Mouse (Mus musculus) adrenal gland, postnatal 14 days (tissue): ENCODE results near the gene Aspdh. TPM values are rescaled to one million over a fixed set of nuclear protein-coding genes. Genes with fewer than 3 reads are reported as not detected.

ENCODE experiments used
- DNase-seq: peaks from one replicate; pipeline ENCODE4 v3.0.0; 2021; ENCODE audit warnings: mixed read lengths
- total RNA-seq: library from RNA; stranded (reverse); gene quantifications from 2 replicates; pipeline ENCODE4 v1.2.3, GENCODE M21; 2021

The Aspdh gene
- total RNA-seq, 1 experiment from 2014 or later: 13.0 TPM

DNA sequence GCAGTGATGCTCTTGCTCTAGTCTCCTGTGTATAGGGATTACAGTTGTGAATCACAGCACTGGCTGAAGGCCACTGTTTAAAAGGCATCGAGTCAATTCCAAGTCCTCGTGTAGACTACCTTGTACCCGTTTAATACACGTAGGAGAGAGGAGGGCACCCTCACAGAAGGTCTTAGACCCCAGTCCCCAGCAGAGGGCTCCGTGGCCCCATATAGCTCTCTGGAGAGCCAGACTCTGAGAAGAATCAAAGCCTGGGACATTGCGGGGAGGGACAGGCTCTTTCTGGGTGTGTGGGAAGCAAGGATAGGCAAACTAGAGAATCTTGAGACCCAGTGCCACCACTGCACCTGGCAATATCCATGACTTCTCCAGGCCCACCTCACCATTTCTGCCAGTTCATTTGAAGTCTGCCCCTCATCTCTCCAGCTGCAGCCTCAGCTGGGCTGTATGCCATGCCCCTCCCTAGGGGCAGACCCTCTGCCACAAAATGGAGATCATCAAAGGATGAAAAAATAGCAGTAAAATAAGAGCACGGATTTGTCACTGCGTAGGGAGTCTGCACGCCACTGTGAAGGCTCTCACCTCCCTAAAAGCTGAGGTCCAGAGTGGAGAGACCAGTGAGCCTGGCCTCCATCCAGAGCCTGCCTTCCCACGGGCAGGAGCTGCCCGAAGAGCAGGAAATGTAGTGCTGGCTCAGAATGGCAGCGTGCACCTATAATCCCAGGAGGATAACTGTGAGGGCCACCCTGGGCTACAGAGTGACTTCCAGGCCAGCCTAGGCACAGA lies 18.9 kb upstream of the Aspdh start:
- DNase-seq: no peak

DNA sequence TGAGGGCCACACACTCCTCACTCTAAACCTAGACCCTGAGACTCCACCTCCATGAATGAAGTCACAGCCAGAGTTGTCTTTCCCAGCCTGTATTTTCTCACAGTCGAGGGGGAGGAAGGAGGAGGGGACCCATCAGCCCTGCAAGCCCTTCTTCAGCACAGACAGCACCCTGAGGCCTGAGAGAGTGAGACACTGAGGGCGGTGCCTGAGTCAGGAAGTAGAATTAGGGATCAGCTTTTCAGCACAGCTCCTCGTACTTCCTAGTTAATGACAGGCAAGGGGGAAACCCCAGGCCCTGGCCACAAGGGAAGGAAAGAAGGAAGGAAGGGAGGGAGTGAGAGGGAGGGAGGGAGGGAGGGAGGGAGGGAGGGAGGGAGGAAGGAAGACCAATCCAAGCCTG lies 11.9 kb upstream of the Aspdh start:
- no peak for DNase-seq

- no peak for DNase-seq
Observed at GRCm38 (mm10) chr7:44456302-44456701, 8.9 kb upstream of the Aspdh start.

- DNase-seq: no peak
Observed at GRCm38 (mm10) chr7:44460067-44460466, 5.1 kb upstream of the Aspdh start.

- DNase-seq: no peak
Observed at GRCm38 (mm10) chr7:44460767-44461502, 4.3 kb upstream of the Aspdh start.

DNA sequence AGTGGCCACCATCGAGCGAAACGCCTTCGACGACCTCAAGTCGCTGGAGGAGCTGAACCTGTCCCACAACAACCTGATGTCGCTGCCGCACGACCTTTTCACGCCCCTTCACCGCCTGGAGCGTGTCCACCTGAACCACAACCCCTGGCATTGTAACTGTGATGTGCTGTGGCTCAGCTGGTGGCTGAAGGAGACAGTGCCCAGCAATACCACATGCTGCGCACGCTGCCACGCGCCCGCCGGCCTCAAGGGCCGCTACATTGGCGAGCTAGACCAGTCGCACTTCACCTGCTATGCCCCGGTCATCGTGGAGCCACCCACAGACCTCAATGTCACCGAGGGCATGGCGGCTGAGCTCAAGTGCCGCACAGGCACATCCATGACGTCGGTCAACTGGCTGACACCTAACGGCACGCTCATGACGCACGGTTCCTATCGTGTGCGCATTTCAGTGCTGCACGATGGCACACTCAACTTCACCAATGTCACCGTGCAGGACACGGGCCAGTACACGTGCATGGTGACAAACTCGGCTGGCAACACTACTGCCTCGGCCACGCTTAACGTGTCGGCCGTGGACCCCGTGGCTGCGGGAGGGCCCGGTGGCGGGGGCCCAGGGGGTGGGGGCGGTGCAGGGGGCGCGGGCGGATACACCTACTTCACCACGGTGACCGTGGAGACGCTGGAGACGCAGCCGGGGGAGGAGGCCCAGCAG lies 3.5 kb upstream of the Aspdh start:
- no peak for DNase-seq

- DNase-seq: peak; percentile 74
Observed at GRCm38 (mm10) chr7:44462218-44463055, 2.8 kb upstream of the Aspdh start.

DNA sequence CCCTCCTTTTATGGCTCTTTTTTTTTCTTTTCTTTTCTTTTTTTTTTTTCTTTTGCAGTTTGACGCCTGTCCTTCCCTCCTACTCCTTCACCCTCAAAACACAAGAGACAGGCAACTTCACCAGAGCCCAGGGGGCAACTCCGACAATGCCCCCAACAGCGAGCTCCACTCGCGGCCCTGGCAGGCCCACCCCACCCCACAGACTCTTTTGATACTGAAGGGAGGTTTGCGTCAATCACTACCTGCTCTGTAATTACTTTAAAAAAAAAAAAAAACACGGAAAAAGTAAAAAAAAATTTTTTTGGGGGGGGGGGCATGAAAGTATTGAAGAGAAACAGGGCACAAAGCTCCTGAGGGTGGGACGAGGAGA lies 2.1 kb upstream of the Aspdh start:
- DNase-seq: no peak

DNA sequence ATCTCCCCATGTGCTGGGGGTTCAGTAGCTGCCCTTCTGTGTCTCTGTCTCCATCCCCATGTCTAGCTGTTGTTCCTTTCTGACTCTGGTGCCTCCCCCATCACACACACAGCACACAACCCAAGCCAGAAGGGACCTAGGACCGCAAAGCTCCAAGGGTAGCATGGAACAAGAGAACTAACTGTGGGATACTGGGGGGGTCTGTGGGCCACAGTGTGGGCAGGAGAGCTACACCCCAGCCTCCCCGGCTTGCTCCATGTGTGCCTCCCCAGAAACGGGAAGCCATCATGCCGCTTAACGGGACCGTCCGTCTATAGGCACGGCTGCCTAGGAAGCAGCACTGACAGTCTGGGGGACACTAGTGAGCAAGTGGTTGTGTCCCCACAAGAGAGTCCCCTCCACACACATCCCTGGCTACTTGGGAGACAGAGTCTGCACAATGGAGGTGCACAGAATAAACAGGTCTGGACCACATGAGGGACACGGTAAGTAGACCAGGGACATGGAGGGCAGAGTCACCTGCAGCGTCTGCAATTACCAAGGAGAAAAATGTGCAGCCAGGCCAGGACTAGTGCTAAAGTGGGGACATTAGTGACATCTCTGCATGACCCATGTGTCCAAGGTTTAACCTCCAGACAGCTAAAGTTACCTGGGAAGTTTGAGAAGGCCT lies 1.5 kb upstream of the Aspdh start:
- DNase-seq: no peak

DNA sequence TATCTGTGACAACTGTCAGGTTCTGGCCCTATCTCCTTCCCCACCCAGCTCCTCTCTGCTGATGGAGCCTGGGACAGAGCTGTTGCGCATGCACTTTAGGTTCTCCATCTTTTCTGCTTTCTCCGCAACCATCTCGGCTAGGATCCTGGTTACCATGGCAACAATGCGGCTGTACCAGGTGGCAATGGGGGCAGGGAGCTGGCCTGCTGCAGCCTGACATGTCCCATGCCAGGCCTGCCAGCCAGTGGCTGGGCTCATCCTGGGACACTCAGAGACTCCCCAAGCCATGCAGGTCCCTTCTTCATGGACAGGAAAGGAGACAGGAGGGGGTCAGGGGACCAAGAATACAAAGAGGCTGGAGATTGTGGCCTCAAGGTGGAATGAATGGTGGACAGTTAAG lies 680 bp upstream of the Aspdh start:
- no peak for DNase-seq

GRCm38 (mm10) chr7:44466006-44466887 lies 1.1 kb downstream of the Aspdh start:
- DNase-seq: no peak

DNA sequence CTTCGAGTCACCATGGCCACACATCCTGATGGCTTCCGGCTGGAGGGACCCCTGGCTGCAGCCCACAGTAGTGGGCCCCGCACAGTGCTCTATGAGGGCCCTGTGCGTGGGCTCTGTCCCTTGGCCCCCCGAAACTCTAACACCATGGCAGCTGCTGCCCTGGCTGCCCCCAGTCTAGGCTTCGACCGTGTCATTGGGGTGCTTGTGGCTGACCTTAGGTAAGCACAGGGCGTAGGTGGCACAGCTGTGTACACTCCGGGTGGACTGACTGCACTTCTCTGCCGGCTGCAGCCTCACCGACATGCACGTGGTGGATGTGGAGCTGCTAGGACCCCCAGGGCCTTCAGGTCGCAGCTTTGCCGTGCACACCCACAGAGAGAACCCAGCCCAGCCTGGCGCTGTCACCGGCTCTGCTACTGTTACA lies 1.7 kb downstream of the Aspdh start:
- no peak for DNase-seq

DNA sequence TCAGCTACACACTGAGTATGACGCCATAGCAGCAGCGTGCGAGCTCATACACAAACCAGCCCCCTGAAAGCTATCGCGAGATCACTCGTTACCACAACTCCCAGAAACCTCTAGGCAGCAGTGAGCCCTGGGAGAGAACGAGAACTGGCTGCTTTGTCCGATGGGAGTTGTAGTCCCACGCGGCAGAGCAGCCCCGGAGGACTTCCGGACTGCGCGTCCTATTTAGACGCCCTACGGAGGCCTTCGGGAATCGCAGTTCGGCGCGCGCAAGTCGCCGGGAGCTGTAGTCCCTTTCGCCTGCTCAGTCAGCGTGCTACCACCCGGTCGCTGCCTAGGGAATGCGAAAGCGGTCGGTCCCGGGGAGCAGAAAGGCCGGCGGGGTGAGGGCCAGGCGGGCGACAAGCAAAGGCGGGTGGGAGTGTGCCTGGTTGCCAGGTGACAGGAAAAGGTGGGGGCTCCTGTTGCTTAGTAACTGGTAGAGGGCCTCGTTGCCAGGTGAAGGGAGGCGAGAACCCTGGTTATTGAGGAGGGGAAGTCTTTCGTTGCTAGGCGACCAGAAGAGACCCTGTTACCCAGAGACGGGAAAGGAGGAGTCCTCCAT lies 2.7 kb downstream of the Aspdh start, which contains the start of gene Josd2:
TSS of gene Josd2 (plus strand) at position 170 of the 601 bp plus-strand sequence.
- peak; percentile 95 for DNase-seq

DNA sequence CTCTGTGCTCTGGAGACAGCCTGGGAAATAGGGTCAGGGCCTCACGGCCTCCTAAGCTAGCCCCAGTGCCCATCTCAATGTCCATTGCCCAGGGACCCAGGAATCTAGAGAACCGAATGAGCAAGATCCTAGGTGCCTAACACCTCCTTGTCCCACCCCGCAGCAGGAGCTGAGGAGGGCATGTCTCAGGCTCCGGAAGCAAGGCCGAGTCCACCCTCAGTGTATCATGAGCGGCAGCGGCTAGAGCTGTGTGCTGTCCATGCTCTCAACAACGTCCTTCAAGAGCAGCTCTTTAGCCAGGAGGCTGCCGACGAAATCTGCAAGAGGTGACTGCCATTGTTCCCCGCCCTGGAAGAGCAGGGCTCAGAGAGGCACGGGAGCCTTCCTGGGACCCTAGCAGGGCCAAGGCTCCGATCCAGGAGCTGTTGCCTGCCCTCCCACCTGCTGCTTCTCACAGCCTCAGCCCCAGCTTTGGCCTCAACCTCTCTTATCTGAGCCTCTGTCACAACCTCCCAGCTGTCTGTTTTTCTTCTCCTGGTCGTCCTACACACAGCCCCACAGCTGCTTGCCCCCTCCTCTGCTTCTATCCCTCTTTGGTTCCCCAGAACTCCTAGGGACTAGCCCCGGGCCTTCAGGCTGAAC lies 3.6 kb downstream of the Aspdh start:
- DNase-seq: no peak

GRCm38 (mm10) chr7:44469677-44470675 lies 4.8 kb downstream of the Aspdh start:
- DNase-seq: no peak

- DNase-seq: no peak
Observed at GRCm38 (mm10) chr7:44470696-44471612, 5.8 kb downstream of the Aspdh start.
